Mouse (Mus musculus): ENCODE data around the gene Hoxa3. TPM values are rescaled to one million over a fixed set of nuclear protein-coding genes. Genes with fewer than 3 reads are reported as not detected.

Gene Hoxa3
- total and polyA plus RNA-seq, 3 experiments, result 0.08 to 0.38 (median 0.34) TPM

DNA sequence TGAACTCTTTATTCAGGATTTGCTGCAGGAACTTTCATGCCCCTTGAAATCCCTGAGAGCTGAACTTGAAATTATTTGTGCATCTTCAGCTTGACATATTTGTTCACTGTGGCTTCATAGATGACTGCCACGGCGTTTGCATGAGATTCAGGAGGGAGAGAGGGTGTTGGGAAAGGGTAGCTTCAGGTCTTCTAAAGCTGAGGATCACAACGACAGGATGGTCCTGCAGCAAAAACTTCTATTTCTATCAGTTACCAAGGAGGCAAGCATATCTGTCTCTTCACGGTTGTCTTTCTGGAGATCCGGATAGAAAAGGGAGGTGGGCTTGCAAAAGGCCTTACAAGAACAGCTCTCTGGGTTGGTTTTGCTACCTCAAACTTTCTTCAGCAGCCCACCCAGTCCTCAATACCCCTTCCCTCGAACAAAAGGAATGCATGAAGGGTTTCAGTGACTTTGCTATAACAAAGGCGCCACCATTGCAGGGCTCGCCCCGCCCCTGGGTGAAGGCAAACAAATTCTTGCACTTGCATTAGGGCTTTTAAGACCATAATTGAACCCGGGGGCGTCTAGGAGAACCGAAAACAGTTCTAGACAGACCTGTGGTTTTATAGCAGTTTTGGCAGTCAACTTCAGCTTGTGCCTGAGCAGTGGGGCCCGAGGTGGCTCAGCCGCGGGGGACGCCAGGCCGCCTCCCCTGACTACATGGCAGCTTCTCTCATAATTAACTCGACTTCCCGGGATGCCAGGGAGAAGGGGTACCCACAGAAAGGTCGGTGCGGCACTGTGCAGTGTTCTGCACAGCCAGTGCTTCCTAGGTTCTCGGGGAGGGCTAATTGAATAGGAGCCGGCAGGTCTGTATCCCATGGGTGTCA lies 34.9 kb upstream of the Hoxa3 start:
- in situ Hi-C loops (cut with MboI; ENCODE audit: low pct_ligation_motif_present, low pct_unique_long_range_greater_than_20kb, low sequenced_read_pairs), result no loop called here
- no peak for DNase-seq (ENCODE audit: extremely low read depth)
- H3K9me3 ChIP-seq (replicated peaks; ENCODE audit: low read length), result peaks cover 18% of the 10 kb centered on the region
- H3K4me2 ChIP-seq (ENCODE audit: insufficient read depth, low read depth, poor library complexity, severe bottlenecking), result no peak overlapping the region
- no peaks in the 10 kb centered on the region for H3K4me1 ChIP-seq (ENCODE audit: control insufficient read depth in 1 of 2, insufficient read depth in 2 of 2)
- no peak overlapping the region for H3K9ac ChIP-seq (ENCODE audit: insufficient read depth, low read depth)
- H3K27me3 ChIP-seq (replicated peaks), result no peaks in the 10 kb centered on the region
- H3K4me3 ChIP-seq (replicated peaks in 1 of 3; ENCODE audit: low read depth in 2 of 3, low read length in 2 of 3, poor library complexity in 1 of 3), result no peak overlapping the region
- H3K27ac ChIP-seq (ENCODE audit: insufficient read depth, low read depth), result no peak overlapping the region
- H3K79me2 ChIP-seq (replicated peaks; ENCODE audit: control insufficient read depth, extremely low read depth, insufficient read depth, poor library complexity, severe bottlenecking), result no peaks in the 10 kb centered on the region
- TF ChIP-seq MXI1 (IDR thresholded peaks at IDR 0.05; ENCODE audit: low read depth, low read length) (no peak), ELF1 (IDR thresholded peaks at IDR 0.05; ENCODE audit: low read depth, low read length) (no peak), USF1 (IDR thresholded peaks at IDR 0.05; ENCODE audit: low read depth, low read length) (no peak), NELFE (IDR thresholded peaks at IDR 0.05; ENCODE audit: low read depth, low read length) (no peak)
- dilution Hi-C loops (cut with MboI; ENCODE audit: extremely low pct_ligation_motif_present, extremely low pct_unique_long_range_greater_than_20kb, low sequenced_read_pairs), result no loop called here
- no peaks in the 10 kb centered on the region for H3K36me3 ChIP-seq (replicated peaks in 1 of 2; ENCODE audit: control insufficient read depth in 1 of 2, insufficient read depth in 1 of 2, low read length in 1 of 2)

DNA sequence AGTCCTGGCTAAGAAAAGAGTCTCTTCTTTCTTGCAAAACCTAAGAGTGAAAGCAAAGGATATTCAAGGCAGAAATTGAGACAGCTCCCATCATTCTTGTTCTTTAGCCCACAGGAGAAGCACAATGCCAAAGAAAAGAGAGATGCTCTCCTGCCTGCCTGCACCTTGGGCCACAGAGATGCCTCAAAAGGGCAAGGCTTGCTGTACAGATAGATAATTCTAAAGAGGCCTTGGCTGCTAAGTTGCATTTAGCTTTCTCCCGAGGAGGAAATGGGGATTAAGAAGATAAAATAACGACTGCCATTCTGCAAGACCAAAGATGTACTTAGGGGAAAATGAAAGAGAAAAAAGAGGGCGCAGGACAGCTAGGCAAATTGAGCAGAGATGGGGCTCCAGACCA lies 33.8 kb upstream of the Hoxa3 start:
- Histone ChIP-seq H3K27ac (ENCODE audit: insufficient read depth, low read depth) (no peak overlapping the region), H3K27me3 (replicated peaks) (no peaks in the 10 kb centered on the region), H3K9me3 (replicated peaks; ENCODE audit: low read length) (peaks cover 7% of the 10 kb centered on the region), H3K4me2 (ENCODE audit: insufficient read depth, low read depth, poor library complexity, severe bottlenecking) (no peak overlapping the region), H3K4me3 (replicated peaks in 1 of 3; ENCODE audit: low read depth in 2 of 3, low read length in 2 of 3, poor library complexity in 1 of 3) (no peak overlapping the region), H3K4me1 (ENCODE audit: control insufficient read depth in 1 of 2, insufficient read depth in 2 of 2) (no peaks in the 10 kb centered on the region), H3K36me3 (replicated peaks in 1 of 2; ENCODE audit: control insufficient read depth in 1 of 2, insufficient read depth in 1 of 2, low read length in 1 of 2) (no peaks in the 10 kb centered on the region), H3K9ac (ENCODE audit: insufficient read depth, low read depth) (no peak overlapping the region), H3K79me2 (replicated peaks; ENCODE audit: control insufficient read depth, extremely low read depth, insufficient read depth, poor library complexity, severe bottlenecking) (no peaks in the 10 kb centered on the region)
- no peak for TF ChIP-seq JUND (conservative IDR thresholded peaks at IDR 0.05; ENCODE audit: low read depth, low read length)
- dilution Hi-C loops (cut with MboI; ENCODE audit: extremely low pct_ligation_motif_present, extremely low pct_unique_long_range_greater_than_20kb, low sequenced_read_pairs), result no loop called here
- DNase-seq (ENCODE audit: extremely low read depth), result no peak
- in situ Hi-C loops (cut with MboI; ENCODE audit: low pct_ligation_motif_present, low pct_unique_long_range_greater_than_20kb, low sequenced_read_pairs), result no loop called here

DNA sequence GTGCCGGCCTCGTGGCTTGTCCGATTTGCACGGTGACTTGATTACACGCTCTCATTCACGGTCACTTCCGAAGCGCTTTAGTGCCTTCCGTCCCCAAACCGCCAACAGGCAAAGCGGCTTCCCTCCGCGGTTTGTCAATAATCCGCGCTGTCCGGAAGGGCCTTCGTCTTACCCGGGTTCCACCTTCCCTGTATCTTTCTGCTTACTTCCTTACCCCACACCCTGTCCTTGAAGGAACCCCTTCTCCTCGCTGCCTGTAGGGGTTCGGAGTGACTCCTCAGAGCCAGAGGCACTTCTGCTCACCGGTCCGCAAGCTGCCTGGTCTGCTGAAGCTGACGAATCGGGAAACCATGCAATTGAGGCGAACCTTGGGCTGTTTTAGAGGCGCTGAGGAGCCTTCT lies 33.3 kb upstream of the Hoxa3 start:
- no peak overlapping the region for H3K27ac ChIP-seq (ENCODE audit: insufficient read depth, low read depth)
- in situ Hi-C loops (cut with MboI; ENCODE audit: low pct_ligation_motif_present, low pct_unique_long_range_greater_than_20kb, low sequenced_read_pairs), result no loop called here
- no peak overlapping the region for H3K4me2 ChIP-seq (ENCODE audit: insufficient read depth, low read depth, poor library complexity, severe bottlenecking)
- no peaks in the 10 kb centered on the region for H3K4me1 ChIP-seq (ENCODE audit: control insufficient read depth in 1 of 2, insufficient read depth in 2 of 2)
- no peaks in the 10 kb centered on the region for H3K27me3 ChIP-seq (replicated peaks)
- H3K9me3 ChIP-seq (replicated peaks; ENCODE audit: low read length), result peaks cover 5% of the 10 kb centered on the region
- H3K79me2 ChIP-seq (replicated peaks; ENCODE audit: control insufficient read depth, extremely low read depth, insufficient read depth, poor library complexity, severe bottlenecking), result no peaks in the 10 kb centered on the region
- dilution Hi-C loops (cut with MboI; ENCODE audit: extremely low pct_ligation_motif_present, extremely low pct_unique_long_range_greater_than_20kb, low sequenced_read_pairs), result no loop called here
- no peak for DNase-seq (ENCODE audit: extremely low read depth)
- H3K4me3 ChIP-seq (replicated peaks in 1 of 3; ENCODE audit: low read depth in 2 of 3, low read length in 2 of 3, poor library complexity in 1 of 3), result no peak overlapping the region
- H3K9ac ChIP-seq (ENCODE audit: insufficient read depth, low read depth), result no peak overlapping the region
- no peaks in the 10 kb centered on the region for H3K36me3 ChIP-seq (replicated peaks in 1 of 2; ENCODE audit: control insufficient read depth in 1 of 2, insufficient read depth in 1 of 2, low read length in 1 of 2)
- no peak for TF ChIP-seq POLR2AphosphoS2 (IDR thresholded peaks at IDR 0.05; ENCODE audit: low read depth, low read length)
- TF ChIP-seq MAZ (IDR thresholded peaks at IDR 0.05; ENCODE audit: low read depth, low read length), result no peak
- TF ChIP-seq CTCF (conservative IDR thresholded peaks at IDR 0.05 in 1 of 2, IDR thresholded peaks at IDR 0.05 in 1 of 2; ENCODE audit: low read depth in 2 of 2, low read length in 2 of 2), result no peak
- TF ChIP-seq NRF1 (IDR thresholded peaks at IDR 0.05; ENCODE audit: low read depth, low read length), result no peak
- TF ChIP-seq JUN (IDR thresholded peaks at IDR 0.05; ENCODE audit: insufficient read depth, low read depth, low read length), result no peak
- no peak for TF ChIP-seq E2F4 (IDR thresholded peaks at IDR 0.05; ENCODE audit: insufficient replicate concordance, low read depth, low read length)
- no peak for TF ChIP-seq MEF2A (IDR thresholded peaks at IDR 0.05; ENCODE audit: borderline replicate concordance, low read depth, low read length)
- no peak for TF ChIP-seq NELFE (IDR thresholded peaks at IDR 0.05; ENCODE audit: low read depth, low read length)
- TF ChIP-seq USF2 (conservative IDR thresholded peaks at IDR 0.05; ENCODE audit: low read depth, low read length), result no peak
- no peak for TF ChIP-seq PAX5 (IDR thresholded peaks at IDR 0.05; ENCODE audit: low read length)
- TF ChIP-seq ZC3H11A (IDR thresholded peaks at IDR 0.05; ENCODE audit: low read depth, low read length), result no peak
- no peak for TF ChIP-seq ZMIZ1 (IDR thresholded peaks at IDR 0.05; ENCODE audit: low read depth, low read length)
- no peak for TF ChIP-seq POLR2A (IDR thresholded peaks at IDR 0.05; ENCODE audit: low read depth, low read length)
- no peak for TF ChIP-seq ZKSCAN1 (IDR thresholded peaks at IDR 0.05; ENCODE audit: borderline replicate concordance, low read depth, low read length)
- TF ChIP-seq JUND (conservative IDR thresholded peaks at IDR 0.05; ENCODE audit: low read depth, low read length), result no peak
- no peak for TF ChIP-seq RAD21 (IDR thresholded peaks at IDR 0.05; ENCODE audit: low read depth, low read length)
- TF ChIP-seq MAX (IDR thresholded peaks at IDR 0.05; ENCODE audit: low read length), result no peak
- no peak for TF ChIP-seq SMC3 (IDR thresholded peaks at IDR 0.05; ENCODE audit: low read depth, low read length)
- no peak for TF ChIP-seq BHLHE40 (IDR thresholded peaks at IDR 0.05; ENCODE audit: low read depth, low read length)
- TF ChIP-seq USF1 (IDR thresholded peaks at IDR 0.05; ENCODE audit: low read depth, low read length), result no peak

All from CH12.LX (cell line).